Mouse (Mus musculus) urinary bladder, postnatal 36 days (tissue): Measurements from ENCODE around the gene Hpd.

Experiments used
- DNase-seq, 2 experiments: peaks; one replicate each; pipeline ENCODE4 v3.0.0; 2022; ENCODE audit warnings: low spot score in 2 of 2, mixed read lengths in 1 of 2

Gene Hpd

DNA sequence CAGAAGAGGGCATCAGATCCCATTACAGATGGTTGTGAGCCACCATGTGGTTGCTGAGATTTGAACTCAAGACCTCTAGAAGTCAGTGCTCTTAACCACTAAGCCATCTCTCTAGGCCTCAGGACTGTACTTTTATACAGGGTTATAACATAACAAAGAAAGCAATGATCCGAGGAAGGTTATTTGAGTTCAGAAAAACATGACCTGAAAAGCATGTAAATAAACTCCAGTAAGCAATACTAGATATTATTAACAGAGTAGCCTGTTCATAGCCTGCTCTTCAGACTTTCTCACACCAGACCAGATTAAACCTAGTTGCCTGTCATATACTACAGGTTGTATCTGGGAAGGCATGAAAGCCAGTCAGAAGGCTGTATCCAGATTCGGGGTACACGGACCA, 4.8 kb upstream of the Hpd start:
- no peak for DNase-seq

DNA sequence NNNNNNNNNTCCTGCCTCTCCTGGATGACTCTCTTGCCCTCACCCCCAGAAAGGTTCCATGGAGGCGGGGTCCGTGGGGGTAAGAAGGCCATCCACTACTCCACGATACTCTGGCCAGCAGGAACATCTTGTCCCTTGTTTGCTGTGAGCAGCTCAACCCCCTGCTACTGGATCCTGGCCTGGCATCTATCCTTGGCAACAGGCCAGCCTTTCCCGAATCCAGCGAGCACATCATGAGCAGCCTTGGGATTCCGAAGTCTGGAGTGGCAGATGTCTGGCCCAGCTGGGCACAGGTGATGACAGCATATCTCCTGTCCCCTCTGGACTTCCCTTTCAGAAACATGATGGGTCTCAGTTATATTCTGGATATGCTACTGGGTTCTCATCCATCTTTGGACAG, 3.4 kb upstream of the Hpd start:
- DNase-seq = no peak

DNA sequence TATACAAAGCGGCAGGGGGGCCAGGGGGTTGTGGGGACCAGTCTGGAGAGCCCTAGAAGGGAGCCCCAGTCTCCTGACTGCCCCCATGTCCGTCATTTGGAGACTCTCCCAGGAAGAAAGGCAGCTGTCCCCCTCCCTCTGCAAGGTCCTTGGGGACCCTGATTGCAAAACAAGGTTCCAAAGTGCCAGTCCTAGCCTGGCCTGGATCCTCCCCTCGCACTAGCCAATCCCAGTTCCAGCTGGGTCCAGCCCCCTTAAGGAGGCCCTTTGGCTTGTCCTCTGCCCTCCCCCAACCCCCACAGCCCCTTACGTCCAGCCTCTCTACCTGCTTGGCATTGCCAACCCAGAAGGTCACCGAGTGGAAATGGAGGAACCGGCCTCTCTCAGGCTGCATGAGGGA, 991 bp downstream of the Hpd start:
- DNase-seq = peak in 1 of 2 experiments; percentile 55

DNA sequence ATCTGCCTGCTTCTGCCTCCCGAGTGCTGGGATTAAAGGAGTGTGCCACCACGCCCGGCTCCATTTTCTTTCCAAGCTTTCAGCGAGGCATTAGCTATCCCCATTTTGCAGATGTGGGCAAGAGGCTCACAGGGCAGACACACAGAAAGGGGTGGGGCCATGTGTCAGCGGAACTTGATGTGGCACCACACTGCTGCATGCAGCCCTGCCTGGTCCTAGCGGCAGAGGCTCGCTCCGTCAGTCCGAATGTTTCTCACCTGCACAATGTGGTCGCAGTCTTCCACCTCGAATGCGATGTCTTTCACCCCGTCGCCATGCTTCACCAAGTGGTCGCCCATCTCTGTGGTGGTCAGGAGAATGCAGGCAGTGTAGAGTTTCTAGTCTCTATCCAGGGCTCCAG, 2.1 kb downstream of the Hpd start:
- DNase-seq = no peak

DNA sequence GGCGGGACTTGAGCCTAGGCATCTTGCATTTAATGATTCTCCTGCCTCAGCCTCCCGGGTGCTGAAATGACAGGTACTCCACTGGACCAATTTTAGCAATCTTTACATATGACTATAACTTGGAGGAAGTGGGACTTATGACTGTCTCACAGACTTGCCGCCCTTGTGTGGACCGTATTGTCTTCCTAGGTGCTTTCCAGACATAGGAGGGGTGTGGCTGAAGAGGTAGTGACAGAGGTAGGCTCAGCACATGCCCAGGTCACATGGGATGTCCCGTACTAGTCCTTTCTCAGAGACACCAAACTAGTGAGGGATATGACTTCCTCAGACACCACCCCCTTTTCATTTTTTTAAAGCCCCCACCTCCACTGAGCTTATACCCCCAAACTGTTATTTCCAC, 3.7 kb downstream of the Hpd start:
- DNase-seq = no peak

DNA sequence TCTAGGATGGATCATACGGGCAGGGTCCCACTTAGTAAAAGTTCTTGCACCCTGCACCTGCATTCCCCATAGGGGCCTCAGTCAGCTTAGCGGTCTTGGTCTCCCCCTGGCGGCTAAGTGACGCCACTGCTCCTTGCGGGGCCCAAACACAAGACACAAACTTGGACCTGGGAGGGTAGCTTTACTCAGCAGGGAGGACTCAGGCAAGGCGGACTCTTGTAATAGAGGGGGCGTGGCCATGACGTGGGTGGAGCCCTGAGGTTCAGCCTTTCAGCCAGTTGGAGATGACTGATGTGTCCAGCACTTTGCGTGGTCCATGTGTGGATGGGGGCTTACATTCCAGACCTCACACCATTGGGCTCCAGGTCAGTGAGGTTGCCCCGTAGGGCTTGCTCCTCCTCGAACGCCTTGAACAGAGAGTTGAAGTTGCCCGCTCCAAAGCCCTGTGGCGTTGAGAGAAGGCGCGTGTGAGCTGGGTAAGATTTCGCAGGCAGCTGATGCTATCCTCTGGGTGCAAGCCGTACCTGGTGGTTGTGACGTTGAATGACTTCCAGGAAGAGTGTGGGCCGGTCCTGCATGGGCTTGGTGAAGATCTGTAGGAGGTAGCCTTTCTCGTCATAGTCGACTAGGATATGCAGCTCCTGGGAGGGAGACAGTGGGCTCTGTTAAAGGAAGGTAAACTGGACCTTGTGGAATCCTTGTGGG, 10.7 kb downstream of the Hpd start:
- peak; percentile 84 to 86 for DNase-seq

DNA sequence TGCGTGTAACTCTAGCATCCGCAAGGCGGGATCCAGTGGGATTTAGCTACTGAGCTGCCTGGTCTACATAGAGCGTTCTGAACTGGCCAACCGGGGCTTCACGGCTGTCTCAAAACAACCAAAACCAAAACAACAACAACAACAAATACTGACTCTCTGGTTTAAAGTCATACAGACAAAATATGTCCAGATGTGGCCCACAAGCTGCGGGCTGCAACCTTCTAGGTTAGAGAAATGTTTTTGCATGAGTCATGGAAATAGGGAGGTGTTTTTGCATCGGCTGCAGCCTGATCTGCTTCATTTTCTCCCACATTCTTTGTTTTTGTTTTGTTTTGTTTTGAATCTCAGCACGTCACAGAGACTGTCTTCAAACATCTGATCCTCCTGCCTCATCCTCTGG, 12.2 kb downstream of the Hpd start:
- no peak for DNase-seq

DNA sequence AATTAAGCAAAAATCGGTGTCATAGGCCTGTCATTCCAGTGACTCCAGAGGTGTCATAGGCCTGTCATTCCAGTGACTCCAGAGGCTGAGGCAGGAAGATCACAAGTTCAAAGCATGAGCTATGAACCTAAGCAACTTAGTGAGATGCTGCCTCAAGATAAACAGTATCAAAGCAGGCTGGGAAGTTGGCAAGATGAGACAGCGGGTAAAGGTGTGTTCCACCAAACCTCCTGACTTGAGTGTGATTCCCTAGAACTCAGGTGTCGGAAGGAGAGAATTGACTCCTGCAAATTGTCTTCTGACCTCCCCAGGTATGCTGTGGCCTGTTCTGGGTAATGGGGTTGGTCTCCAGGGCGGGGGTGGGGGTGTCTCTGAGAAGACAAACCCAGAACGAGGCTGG, 13.2 kb downstream of the Hpd start, which contains the start of gene Psmd9:
Gene Psmd9 (plus strand): TSS at position 130 of the 400 bp plus-strand sequence.
- no peak for DNase-seq

DNA sequence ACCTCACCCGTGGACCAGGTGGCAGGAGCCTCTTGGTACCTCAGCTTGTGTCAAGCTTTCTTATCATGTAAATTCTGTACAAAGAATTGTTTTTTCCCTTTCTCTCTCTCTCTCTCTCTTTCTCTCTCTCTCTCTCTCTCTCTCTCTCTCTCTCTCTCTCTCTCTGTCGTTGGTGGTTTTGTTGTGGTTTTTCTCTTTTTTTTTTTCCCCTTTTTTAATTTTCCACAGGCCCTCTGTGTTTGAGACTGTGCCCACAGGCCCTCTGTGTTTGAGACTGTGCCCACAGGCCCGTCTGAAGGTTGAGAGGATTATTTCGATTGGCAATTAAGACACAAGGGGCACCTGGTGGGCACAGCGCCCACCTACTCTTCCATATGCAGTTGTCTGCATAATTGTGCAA, 14.9 kb downstream of the Hpd start:
- DNase-seq = no peak

DNA sequence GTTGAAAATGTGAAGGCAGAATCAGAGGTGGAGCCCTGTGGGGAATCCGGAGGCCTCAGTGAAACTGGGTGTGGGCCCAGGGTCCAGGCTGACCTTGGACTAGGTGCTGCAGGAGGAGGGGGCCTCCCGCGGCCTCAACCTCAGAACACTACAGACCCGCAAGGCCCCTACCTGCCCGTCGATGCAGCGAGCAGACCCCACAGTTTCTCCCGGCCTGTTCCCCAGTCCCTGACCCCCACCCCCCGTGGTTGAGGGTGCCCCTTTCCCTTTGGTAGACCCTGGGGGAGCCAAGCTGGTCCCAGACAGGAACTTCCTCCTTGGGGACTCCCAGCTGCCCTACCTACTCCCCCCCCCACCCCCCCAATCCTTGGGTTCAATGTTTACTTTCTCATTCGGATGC, 16.1 kb downstream of the Hpd start:
- no peak for DNase-seq

DNA sequence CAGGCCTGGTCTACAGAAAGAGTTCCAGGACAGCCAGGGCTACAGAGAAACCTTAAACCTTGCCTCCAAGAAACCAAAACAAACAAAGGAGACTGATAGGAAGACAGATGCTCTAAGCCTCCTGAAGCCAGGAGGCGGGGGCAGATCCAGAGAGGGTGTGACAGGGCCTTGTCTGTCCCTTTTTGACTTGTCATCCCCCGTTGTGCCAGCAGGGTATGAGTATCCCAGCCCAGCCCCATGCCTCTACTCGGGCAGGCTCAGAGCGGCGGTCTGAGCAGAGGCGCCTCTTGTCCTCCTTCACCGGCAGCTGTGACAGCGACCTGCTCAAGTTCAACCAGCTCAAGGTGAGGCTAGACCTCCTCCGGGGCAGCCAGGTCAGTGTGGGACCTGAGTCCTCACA, 19.6 kb downstream of the Hpd start:
- DNase-seq = no peak

DNA sequence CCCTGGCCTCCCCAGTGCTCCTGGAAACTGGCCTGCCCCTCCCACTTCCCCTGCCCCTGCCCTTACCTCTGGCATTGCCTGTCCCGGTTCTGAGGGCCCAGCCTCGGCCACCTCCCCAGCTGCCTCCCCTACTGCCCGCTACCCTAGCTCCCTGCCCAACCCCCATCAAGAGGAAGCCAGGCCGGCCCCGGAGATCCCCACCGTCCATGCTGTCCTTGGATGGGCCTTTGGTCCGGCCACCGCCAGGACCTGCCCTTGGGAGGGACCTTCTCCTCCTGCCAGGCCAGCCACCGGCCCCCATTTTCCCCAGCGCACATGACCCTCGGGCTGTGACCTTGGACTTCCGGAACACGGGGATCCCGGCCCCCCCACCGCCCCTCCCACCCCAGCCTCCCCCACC, 22.2 kb downstream of the Hpd start:
- no peak for DNase-seq

DNA sequence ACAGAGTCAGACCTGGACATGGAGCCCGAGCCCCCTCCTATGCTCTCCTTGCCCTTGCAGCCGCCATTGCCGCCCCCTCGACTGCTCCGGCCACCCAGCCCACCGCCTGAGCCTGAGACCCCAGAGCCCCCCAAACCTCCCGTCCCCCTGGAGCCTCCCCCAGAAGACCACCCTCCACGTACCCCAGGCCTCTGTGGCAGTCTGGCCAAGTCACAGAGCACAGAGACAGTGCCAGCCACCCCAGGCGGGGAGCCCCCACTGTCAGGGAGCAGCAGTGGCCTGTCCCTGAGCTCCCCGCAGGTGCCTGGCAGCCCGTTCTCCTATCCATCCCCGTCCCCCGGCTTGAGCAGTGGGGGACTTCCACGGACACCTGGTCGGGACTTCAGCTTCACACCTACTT, 22.7 kb downstream of the Hpd start:
- DNase-seq = no peak

DNA sequence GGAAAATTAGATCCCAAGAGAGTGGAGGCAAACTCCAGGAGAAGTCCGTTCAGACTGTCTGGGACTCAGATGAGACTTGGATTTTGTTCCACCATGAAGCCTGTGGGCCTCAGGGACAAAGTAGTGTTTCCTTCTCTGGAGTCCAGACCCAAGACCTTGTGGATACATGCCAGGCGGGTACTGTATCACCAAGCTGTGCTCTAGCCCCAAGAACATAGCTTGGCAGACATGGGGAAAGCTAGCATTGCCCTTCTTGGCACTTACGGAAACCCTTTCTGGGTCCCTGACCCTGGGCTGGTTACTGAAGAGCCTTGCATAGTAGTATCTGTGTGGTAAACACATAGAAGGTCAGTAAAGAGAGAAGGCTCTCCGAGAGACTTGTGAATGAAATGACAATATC, 23.1 kb downstream of the Hpd start:
- DNase-seq = no peak

DNA sequence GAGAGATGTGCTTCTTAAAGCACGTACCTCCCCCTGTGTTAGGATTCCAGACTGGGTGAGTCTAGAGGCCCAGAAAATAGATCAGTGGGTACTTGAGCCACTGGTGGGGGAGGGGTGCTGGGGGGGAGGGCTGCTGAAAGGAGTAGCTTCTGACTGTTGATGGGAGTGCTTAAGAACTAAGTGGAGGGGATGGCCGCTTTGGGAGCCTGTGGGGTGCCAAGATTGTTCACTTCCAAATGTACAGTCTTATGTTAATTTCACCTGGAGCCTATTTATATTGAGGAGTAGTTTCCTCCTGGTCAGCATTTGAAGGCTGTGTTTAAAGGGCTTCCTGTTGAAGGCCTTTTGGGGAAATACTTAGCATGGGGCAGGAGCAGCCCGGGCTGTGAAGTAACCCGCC, 24.6 kb downstream of the Hpd start:
- DNase-seq = no peak

DNA sequence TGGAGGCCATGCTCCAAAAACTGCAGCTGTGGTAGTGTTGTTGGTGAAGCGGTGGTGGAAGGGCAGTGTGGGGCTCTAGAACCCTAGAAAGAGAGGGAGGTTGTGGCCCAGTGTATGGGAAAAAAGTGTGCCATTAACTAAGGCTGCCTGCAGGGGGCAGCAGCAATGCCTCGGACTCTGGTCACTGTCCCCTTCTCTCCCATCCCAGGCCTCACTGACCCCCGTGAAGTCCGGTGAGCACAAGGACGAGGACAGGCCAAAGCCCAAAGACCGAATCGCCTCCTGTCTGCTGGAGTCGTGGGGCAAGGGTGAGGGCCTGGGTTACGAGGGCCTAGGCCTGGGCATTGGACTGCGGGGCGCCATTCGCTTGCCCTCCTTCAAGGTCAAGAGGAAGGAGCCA, 25.8 kb downstream of the Hpd start:
- no peak for DNase-seq

DNA sequence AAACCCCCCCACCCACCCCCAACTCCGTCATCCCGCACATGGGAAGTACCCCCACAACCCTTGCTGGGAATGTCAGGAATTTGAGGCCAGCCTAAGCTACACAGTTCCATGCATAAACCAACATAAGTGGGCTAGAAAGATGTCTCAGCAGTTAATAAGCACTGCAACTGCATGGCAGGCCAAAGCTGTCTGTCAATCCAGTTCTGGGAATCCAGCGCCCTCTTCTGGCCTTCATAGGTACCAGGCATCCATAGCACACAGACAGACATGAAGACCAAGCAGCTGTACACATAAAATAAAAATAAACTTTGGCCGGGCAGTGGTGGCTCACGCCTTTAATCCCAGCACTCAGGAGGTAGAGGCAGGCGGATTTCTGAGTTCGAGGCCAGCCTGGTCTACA, 27.1 kb downstream of the Hpd start:
- DNase-seq = peak; percentile 41 to 61

DNA sequence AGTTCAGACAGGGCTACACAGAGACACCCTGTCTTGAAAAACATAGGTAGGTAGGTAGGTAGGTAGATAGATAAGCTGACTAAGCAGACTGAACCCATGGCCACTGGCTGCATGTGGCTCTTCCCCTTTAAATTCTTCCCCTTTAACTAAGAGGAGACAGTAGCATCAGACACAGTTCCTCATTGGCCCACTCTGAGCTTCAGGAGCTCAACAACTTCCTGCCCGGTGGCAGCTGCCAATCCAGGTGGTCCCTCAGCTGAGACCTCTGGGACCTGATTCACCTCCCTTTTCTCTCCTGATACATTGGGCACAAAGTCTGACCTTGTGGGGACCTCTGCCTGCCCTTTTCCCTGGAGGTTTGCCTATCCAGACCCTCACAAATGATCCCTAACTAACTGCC, 29.6 kb downstream of the Hpd start:
- DNase-seq = no peak

DNA sequence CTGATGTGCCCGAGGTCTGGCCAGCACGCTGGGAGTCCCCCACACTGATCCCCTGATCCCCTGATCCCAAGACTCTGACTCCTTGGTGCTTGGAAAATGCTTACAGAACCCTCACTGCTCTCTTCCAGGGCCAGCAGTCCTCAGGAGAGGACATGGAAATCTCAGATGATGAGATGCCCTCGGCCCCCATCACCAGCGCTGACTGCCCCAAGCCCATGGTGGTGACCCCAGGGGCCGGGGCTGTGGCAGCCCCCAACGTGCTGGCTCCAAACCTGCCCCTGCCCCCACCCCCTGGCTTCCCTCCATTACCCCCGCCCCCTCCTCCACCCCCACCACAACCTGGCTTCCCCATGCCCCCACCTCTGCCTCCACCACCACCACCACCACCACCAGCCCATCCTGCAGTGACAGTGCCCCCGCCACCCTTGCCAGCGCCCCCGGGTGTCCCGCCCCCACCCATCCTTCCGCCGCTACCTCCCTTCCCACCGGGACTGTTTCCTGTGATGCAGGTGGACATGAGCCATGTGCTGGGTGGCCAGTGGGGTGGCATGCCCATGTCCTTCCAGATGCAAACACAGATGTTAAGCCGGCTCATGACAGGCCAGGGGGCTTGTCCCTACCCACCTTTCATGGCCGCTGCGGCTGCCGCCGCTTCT, 30.7 kb downstream of the Hpd start:
- DNase-seq = no peak

DNA sequence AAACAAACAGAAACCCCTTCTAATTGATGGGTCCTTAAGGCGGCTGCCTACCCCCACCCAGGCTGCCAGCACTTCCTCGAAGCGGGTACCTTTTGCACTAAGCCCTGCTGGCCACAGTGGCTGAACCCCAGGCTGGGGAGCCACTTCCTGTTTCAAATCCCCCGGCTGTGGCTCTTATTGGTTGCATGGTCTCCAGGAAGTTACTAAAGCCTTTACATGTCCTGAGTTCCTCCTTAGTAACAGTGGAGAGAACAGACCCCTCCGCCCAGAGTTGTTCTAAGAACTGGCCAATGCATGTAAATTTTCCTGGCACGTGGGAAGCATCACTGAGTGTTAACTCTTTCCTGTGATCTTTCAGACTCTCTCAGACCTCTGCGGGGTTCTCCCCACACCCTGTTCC, 31.4 kb downstream of the Hpd start:
- no peak for DNase-seq

DNA sequence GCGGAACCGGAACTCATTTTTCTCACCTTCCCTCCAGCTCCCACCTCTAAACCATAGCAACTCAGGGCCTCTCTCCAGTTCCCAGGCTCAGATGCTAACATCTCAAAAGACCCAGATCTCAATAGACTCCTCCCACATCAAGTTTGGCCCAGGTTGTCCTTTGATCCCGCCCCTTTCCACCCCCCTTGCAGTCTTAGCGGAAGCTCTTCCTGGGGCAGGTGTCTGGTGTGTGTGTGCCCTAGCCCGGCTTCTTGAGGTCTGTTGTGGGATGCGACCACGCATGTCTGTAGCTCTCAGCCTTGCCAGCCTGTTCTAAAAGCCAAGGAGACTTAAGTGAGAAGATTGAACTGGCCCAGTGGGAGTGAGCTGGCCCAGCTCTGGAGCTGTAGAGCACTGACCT, 31.9 kb downstream of the Hpd start:
- no peak for DNase-seq

DNA sequence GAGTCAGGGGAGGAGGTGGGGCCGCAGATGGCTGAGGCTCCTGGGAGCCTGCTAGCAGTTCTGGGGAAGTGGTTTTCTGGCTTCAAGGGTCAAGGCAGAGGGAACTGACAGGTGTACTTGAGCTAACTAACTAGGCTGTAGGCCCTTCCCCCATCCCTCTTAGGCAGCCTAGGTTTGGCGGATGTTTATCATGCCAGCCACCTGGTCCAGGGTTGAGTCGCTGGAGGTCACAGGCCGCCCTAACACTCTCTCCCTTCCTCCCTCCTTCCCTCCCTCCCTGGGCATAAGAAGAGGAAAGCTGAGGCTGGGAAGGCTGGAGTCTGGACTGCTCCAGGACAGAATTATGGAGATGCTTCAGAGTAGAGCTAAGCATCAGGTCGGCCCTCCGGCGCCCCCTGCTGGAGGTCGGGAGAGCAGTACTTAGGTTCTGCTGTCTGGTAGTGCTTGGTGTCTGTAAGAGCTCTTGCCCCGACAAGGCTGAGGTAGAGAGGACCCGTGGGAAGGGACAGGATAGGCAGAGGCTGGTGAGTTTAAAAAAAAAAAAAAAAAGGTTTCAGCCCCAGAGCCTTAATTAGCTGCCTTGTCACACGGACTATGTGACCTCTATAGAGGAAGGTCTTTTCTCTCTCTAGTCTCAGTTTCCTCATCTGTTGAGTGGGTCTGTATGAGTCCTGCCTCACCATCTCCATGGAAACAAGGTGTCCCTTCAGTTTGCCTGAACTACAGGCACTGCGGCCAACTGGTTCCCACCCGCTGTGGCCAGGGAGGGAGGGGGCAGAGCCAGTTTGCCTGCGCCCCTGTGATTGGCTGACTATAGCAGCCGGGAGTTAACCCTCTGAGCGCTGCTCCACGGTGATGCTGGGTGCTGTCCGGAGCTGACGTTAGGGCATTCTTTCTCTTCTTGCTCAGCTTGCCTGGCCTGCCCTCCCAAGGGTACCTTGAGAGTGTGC, 32.8 kb downstream of the Hpd start:
- peak; percentile 83 to 91 for DNase-seq
